Mouse (Mus musculus): ENCODE data around the gene Stat3. TPM values are rescaled to one million over a fixed set of nuclear protein-coding genes. Genes with fewer than 3 reads are reported as not detected.

Stat3 gene
- polyA plus RNA-seq, 1 experiment: 47.5 TPM

GRCm38 (mm10) chr11:100920887-100921624 lies 18.3 kb downstream of the Stat3 start:
- 95% methylated on average over 4 of the region's 4 CpGs for WGBS
- Histone ChIP-seq H3K27me3 (ENCODE audit: control insufficient read depth, insufficient read depth, low read length) (no peaks in the 10 kb centered on the region), H3K4me1 (ENCODE audit: control insufficient read depth, insufficient read depth, low read length) (no peaks in the 10 kb centered on the region), H3K27ac (ENCODE audit: insufficient read depth, low read length) (no peak overlapping the region), H3K4me3 (replicated peaks; ENCODE audit: insufficient read depth, low read depth, low read length) (no peak overlapping the region)
- no peak for DNase-seq
- TF ChIP-seq CTCF (IDR thresholded peaks at IDR 0.05; ENCODE audit: borderline replicate concordance, insufficient read depth, low read depth, low read length): no peak
- TF ChIP-seq POLR2A (IDR thresholded peaks at IDR 0.05; ENCODE audit: borderline replicate concordance, insufficient read depth, low read length): no peak

GRCm38 (mm10) chr11:100918007-100918406 lies 21.3 kb downstream of the Stat3 start:
- Histone ChIP-seq H3K27me3 (ENCODE audit: control insufficient read depth, insufficient read depth, low read length) (no peaks in the 10 kb centered on the region), H3K27ac (ENCODE audit: insufficient read depth, low read length) (no peak overlapping the region), H3K4me1 (ENCODE audit: control insufficient read depth, insufficient read depth, low read length) (no peaks in the 10 kb centered on the region; the same call in 1 of the 2 replicates), H3K4me3 (replicated peaks; ENCODE audit: insufficient read depth, low read depth, low read length) (no peak overlapping the region)
- 86% methylated on average over 5 of the region's 5 CpGs for WGBS
- no peak for DNase-seq
- TF ChIP-seq POLR2A (IDR thresholded peaks at IDR 0.05; ENCODE audit: borderline replicate concordance, insufficient read depth, low read length) (no peak), CTCF (IDR thresholded peaks at IDR 0.05; ENCODE audit: borderline replicate concordance, insufficient read depth, low read depth, low read length) (no peak)

GRCm38 (mm10) chr11:100916432-100916971 lies 22.8 kb downstream of the Stat3 start:
- no peak overlapping the region for H3K4me3 ChIP-seq (replicated peaks; ENCODE audit: insufficient read depth, low read depth, low read length)
- 96% methylated on average over 4 of the region's 4 CpGs for WGBS

GRCm38 (mm10) chr11:100915063-100915462 lies 24.3 kb downstream of the Stat3 start:
- H3K4me1 ChIP-seq (ENCODE audit: control insufficient read depth, insufficient read depth, low read length): no peaks in the 10 kb centered on the region; the same call in 1 of the 2 replicates
- WGBS: over 99% methylated on average over 3 of the region's 3 CpGs

More at GRCm38 (mm10) chr11:100916432-100916971, 22.8 kb downstream of the Stat3 start:
- Histone ChIP-seq H3K27me3 (ENCODE audit: control insufficient read depth, insufficient read depth, low read length) (no peaks in the 10 kb centered on the region), H3K27ac (ENCODE audit: insufficient read depth, low read length) (no peak overlapping the region), H3K4me1 (ENCODE audit: control insufficient read depth, insufficient read depth, low read length) (no peaks in the 10 kb centered on the region; the same call in 1 of the 2 replicates)
- TF ChIP-seq CTCF (IDR thresholded peaks at IDR 0.05; ENCODE audit: borderline replicate concordance, insufficient read depth, low read depth, low read length): no peak
- TF ChIP-seq POLR2A (IDR thresholded peaks at IDR 0.05; ENCODE audit: borderline replicate concordance, insufficient read depth, low read length): no peak
- DNase-seq: no peak

GRCm38 (mm10) chr11:100914415-100914814 lies 24.9 kb downstream of the Stat3 start:
- Histone ChIP-seq H3K27ac (ENCODE audit: insufficient read depth, low read length) (no peak overlapping the region), H3K27me3 (ENCODE audit: control insufficient read depth, insufficient read depth, low read length) (no peaks in the 10 kb centered on the region), H3K4me1 (ENCODE audit: control insufficient read depth, insufficient read depth, low read length) (no peaks in the 10 kb centered on the region; the same call in 1 of the 2 replicates), H3K4me3 (replicated peaks; ENCODE audit: insufficient read depth, low read depth, low read length) (no peak overlapping the region)
- WGBS: 32% methylated on average over 5 of the region's 5 CpGs
- no peak for DNase-seq
- TF ChIP-seq CTCF (IDR thresholded peaks at IDR 0.05; ENCODE audit: borderline replicate concordance, insufficient read depth, low read depth, low read length) (no peak), POLR2A (IDR thresholded peaks at IDR 0.05; ENCODE audit: borderline replicate concordance, insufficient read depth, low read length) (no peak)

More at GRCm38 (mm10) chr11:100915063-100915462, 24.3 kb downstream of the Stat3 start:
- H3K27me3 ChIP-seq (ENCODE audit: control insufficient read depth, insufficient read depth, low read length): no peaks in the 10 kb centered on the region
- H3K27ac ChIP-seq (ENCODE audit: insufficient read depth, low read length): no peak overlapping the region
- no peak for DNase-seq
- no peak overlapping the region for H3K4me3 ChIP-seq (replicated peaks; ENCODE audit: insufficient read depth, low read depth, low read length)
- no peak for TF ChIP-seq CTCF (IDR thresholded peaks at IDR 0.05; ENCODE audit: borderline replicate concordance, insufficient read depth, low read depth, low read length)
- no peak for TF ChIP-seq POLR2A (IDR thresholded peaks at IDR 0.05; ENCODE audit: borderline replicate concordance, insufficient read depth, low read length)

GRCm38 (mm10) chr11:100912401-100913155 lies 26.8 kb downstream of the Stat3 start:
- DNase-seq: no peak
- Histone ChIP-seq H3K27me3 (ENCODE audit: control insufficient read depth, insufficient read depth, low read length) (no peaks in the 10 kb centered on the region), H3K4me1 (ENCODE audit: control insufficient read depth, insufficient read depth, low read length) (no peaks in the 10 kb centered on the region; the same call in 1 of the 2 replicates), H3K4me3 (replicated peaks; ENCODE audit: insufficient read depth, low read depth, low read length) (no peak overlapping the region), H3K27ac (ENCODE audit: insufficient read depth, low read length) (no peak overlapping the region)
- WGBS: 88% methylated on average over 17 of the region's 17 CpGs
- no peak for TF ChIP-seq POLR2A (IDR thresholded peaks at IDR 0.05; ENCODE audit: borderline replicate concordance, insufficient read depth, low read length)
- no peak for TF ChIP-seq CTCF (IDR thresholded peaks at IDR 0.05; ENCODE audit: borderline replicate concordance, insufficient read depth, low read depth, low read length)

GRCm38 (mm10) chr11:100908567-100908966 lies 30.8 kb downstream of the Stat3 start:
- Histone ChIP-seq H3K4me1 (ENCODE audit: control insufficient read depth, insufficient read depth, low read length) (no peaks in the 10 kb centered on the region), H3K27ac (ENCODE audit: insufficient read depth, low read length) (no peak overlapping the region), H3K4me3 (replicated peaks; ENCODE audit: insufficient read depth, low read depth, low read length) (no peak overlapping the region), H3K27me3 (ENCODE audit: control insufficient read depth, insufficient read depth, low read length) (no peaks in the 10 kb centered on the region)
- 88% methylated on average over 9 of the region's 9 CpGs for WGBS
- DNase-seq: no peak
- TF ChIP-seq POLR2A (IDR thresholded peaks at IDR 0.05; ENCODE audit: borderline replicate concordance, insufficient read depth, low read length) (no peak), CTCF (IDR thresholded peaks at IDR 0.05; ENCODE audit: borderline replicate concordance, insufficient read depth, low read depth, low read length) (no peak)

Measured in cerebellum, adult 2 months (tissue).